Mouse (Mus musculus): ENCODE data around the gene Fam83f.

The Fam83f gene

GRCm38 (mm10) chr15:80660963-80661362 is 10.7 kb upstream of the Fam83f start:
- intact Hi-C loops (cut with DNase I) = loop anchor here (10.0 kb wide), 1 partner anchor 256 kb away; no protein-coding TSS in a partner anchor

DNA sequence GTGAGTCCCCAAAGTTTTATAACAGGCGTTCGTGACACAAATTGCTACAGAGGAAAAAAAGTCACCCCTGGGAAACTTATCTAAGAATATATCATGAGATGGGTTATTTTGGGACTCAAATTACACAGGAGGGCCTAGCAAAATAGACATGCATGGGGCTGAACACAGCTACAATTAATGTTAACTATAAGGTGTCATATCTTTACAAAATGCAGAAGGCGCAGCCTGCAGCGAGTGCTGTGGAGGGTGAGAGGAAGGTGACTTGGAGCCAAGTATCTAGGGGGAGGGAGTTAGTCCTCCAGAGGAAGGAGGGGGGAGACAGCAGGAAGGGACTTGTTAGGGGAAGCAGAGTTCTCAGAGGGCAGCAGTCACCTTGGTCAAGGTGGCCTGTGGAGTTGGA is 7.2 kb upstream of the Fam83f start:
- intact Hi-C loops (cut with DNase I) = loop anchor here (10.0 kb wide), 1 partner anchor 260 kb away; no protein-coding TSS in a partner anchor

DNA sequence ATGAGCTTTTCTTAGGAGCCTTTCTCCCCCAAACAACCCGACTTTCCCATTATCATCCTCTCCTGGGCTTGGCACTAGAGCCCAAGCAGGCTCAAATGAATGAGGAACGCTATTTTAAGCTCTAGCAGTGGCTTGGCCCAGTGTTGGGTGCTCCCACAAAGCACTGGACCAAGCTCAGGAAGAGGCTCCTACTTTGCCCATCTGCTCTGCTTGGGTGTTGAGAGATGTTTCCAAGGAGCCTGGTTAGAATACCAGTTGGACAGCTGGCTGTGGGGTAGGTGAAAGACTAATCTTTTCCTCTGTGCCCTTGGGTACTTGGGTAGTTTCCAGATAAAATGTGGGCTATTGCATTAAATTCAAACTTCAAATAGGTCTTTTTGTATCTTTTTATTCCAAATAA is 1.2 kb downstream of the Fam83f start:
- intact Hi-C loops (cut with DNase I) = no loop called here

DNA sequence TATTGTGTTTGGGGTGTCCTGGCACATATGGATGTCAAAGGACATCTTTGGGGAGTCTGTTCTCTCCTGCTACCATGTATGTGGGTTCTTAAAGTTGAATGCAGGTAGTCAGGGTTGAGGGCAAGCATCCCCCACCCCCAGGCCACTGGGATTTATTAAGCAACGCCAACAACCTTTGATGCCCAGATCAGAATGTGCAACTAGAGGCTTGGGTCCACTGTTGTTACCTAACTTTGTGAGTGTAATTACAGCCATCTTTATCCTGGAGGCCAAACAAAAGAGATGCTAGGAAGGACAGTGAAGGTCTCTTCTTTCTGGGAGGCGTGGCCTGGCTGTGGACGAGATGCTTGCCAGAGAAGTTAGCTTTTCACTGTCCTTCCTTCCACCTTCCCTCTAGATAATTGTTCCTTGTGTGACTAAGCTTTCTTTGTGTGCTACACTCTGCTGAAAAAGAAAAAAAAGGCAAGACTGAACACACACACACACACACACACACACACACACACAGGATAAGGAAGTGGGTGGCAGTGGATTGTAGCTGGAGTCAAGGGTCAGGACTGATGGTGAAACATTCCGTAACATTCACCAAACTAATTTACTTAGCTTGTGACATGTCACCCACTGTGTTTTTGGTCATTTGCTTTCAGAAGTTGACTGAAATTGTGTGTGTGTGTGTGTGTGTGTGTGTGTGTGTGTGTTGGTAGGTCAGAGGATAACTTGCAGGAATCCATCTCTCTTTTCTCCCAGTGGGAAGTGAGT is 1.9 kb downstream of the Fam83f start:
- intact Hi-C loops (cut with DNase I) = no loop called here

- intact Hi-C loops (cut with DNase I) = no loop called here
Observed at GRCm38 (mm10) chr15:80674700-80675099, 3.1 kb downstream of the Fam83f start.

- intact Hi-C loops (cut with DNase I) = no loop called here
Observed at GRCm38 (mm10) chr15:80679515-80680215, 8.0 kb downstream of the Fam83f start.

GRCm38 (mm10) chr15:80680347-80681030 is 8.8 kb downstream of the Fam83f start:
- intact Hi-C loops (cut with DNase I) = no loop called here

GRCm38 (mm10) chr15:80681466-80681881 is 9.8 kb downstream of the Fam83f start:
- intact Hi-C loops (cut with DNase I) = no loop called here

DNA sequence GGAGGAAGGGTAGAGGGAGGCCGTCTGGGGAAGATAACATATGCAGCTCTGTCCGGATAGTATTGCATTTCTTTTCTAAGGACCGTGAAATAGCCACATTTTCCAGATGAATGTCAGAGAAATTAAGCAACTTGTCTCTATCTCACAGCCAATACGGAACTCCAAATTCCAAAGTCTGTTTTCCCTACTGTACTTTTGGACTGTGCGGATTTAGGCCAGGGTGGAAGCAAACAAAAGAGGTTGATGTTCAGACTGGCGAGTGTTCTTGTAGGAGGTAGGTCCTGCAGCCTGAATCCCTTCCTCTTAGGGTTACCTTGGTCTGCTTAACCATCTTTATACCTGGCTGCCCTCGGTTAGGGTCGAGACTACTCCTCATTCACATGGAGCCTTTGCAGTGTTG is 10.7 kb downstream of the Fam83f start:
- intact Hi-C loops (cut with DNase I) = no loop called here

DNA sequence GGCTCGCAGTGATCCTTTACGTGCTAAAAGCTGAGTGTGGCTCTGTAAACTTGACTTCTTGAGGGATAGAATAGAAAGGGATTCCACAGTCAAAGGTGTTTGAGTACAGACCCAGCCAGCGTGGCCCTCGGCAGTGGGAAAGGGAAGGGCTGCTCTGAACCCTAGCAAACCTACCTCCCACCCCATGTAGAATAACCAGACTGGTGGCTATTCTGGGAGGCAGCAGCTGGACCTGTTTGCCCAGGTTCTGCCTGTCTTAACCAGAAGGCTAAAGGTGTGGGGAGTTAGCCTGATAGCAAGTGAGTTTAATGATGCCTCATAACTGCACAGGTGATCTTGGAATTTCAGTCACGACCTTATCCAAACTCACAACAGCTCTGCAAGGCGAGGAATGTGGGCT is 11.5 kb downstream of the Fam83f start:
- intact Hi-C loops (cut with DNase I) = no loop called here

DNA sequence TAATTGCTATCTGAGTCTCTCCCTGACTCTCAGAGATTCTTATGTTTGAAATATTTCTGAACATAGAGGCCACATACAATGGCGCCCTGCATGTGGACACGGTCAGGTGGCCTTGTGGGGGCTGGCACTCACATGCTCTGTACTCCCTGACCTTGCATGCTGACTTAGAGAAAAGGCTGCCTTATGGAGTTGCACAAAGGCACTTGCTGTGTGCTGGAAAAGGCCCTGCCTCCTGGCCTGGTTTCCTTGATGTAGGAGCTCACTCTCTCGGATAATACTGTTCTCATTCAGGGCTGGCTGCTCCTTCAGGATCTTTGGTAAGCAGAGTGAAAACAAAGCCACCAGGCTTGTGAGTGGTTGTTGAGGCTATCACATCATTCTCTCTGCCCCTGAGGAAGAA is 12.3 kb downstream of the Fam83f start:
- intact Hi-C loops (cut with DNase I) = no loop called here

GRCm38 (mm10) chr15:80684786-80685602 is 13.3 kb downstream of the Fam83f start:
- intact Hi-C loops (cut with DNase I) = no loop called here

GRCm38 (mm10) chr15:80685603-80685895 is 13.9 kb downstream of the Fam83f start:
- intact Hi-C loops (cut with DNase I) = no loop called here

DNA sequence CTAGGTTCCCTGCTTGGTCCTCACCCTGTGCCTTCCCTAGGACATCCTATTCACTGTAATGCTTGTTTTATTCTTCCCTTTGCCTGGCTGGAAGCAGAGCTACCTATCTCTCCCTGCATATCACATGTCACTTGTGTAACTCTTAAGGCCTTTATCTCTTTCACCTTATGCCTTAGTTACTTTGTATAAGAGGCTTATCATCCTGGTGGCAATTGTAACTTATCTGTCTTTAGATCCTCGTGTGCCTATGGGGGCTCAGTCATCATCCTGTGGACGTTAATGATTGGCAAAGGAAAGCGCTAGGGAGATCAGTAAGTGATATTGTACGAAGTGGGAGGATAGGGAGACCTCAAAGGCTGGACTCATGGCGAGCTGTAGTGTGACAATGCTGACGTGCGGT is 16.9 kb downstream of the Fam83f start:
- intact Hi-C loops (cut with DNase I) = no loop called here

GRCm38 (mm10) chr15:80693492-80693891 is 21.8 kb downstream of the Fam83f start:
- intact Hi-C loops (cut with DNase I) = loop anchor here (5.0 kb wide), 3 partner anchors 56 to 406 kb away; partner anchors contain the start of gene Cacna1i

- intact Hi-C loops (cut with DNase I) = loop anchor here (2.0 to 5.0 kb wide), 4 partner anchors 57 to 428 kb away; partner anchors contain the start of gene Cacna1i
Observed at GRCm38 (mm10) chr15:80694125-80694910, 22.7 kb downstream of the Fam83f start.

DNA sequence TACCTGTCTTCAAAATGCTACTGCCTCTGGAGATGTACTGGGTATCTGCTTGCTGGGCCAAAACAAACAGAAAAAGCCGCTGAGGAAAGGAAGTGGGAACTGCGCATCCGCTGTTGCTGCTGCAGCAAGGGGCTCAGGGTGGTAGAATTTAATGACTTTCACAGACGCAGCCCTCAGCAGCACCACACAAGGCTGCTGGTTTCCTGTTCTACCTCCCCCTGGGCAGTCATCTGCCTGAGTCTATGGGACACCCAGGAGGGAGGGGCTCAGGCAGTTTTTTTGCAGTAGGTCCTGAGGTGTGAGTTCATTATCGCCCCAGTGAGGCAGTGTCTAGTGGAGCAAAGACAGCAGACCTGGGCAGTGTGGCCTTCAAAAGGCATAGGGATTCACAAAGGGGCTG is 25.9 kb downstream of the Fam83f start:
- intact Hi-C loops (cut with DNase I) = no loop called here

GRCm38 (mm10) chr15:80701481-80702257 is 30.0 kb downstream of the Fam83f start:
- intact Hi-C loops (cut with DNase I) = loop anchor here (5.0 kb wide), 1 partner anchor 479 kb away; no protein-coding TSS in a partner anchor

GRCm38 (mm10) chr15:80702910-80703309 is 31.3 kb downstream of the Fam83f start:
- intact Hi-C loops (cut with DNase I) = loop anchor here (5.0 kb wide), 1 partner anchor 481 kb away; no protein-coding TSS in a partner anchor
